In the genomic region with DNA sequence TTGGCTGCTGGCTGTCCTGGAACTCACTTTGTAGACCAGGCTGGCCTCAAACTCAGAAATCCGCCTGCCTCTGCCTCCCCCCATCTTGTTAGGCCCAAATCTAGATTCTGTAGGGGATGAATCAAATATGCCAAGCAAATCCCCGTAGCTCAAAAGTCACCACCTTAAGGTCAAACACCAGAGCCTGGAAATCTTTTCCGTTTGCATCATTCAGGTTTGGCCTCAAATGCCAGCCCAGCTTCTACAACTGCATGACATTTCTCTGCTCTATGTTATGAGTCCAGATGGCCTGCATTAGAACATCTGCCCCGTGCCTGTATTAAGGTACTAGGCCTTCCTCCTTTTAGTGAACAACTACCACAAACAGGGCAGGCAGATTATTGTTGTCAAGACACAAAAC, we compare ENCODE assay signal across 13 mouse cellular contexts. TPM values are rescaled to one million over a fixed set of nuclear protein-coding genes. Genes with fewer than 3 reads are reported as not detected.
DNase-seq lines count a peak whose midpoint lies in the region; ATAC-seq and TF ChIP-seq lines count a peak whose summit lies in the region.
"Had no signal": no experiment of that assay in that cellular context is flagged by ENCODE, and none has a peak within 500 bp of the region (broad histone marks: within the 10 kb centered on the region; RNA-seq: fewer than 3 reads in every experiment).

No protein-coding gene starts in this region.

- 0 out of 2 replicates have a peak, but pooled peaks cover 11% of the 10 kb centered on the region for H3K4me1 ChIP-seq in intestine, postnatal 0 days (replicated peaks; ENCODE audit: control insufficient read depth, insufficient read depth, low read length)
- peaks cover 14% of the 10 kb centered on the region for H3K4me1 ChIP-seq in intestine, embryonic 16.5 days (ENCODE audit: control insufficient read depth, insufficient read depth, low read length)
- peaks cover 7% of the 10 kb centered on the region; the same call in 1 of the 2 replicates for H3K4me1 ChIP-seq in stomach, embryonic 14.5 days (ENCODE audit: control insufficient read depth, insufficient read depth, low read length)
- H3K4me1 ChIP-seq in stomach, postnatal 0 days (replicated peaks; ENCODE audit: control insufficient read depth, insufficient read depth), result no peaks in the 10 kb centered on the region
- peaks cover 24% of the 10 kb centered on the region for H3K4me1 ChIP-seq in limb, embryonic 13.5 days

- no peak for TF ChIP-seq EP300 in stomach, postnatal 0 days (optimal IDR thresholded peaks at IDR 0.05)

- ATAC-seq in intestine, postnatal 0 days, result no peak
- no peak for ATAC-seq in intestine, embryonic 16.5 days
- ATAC-seq in stomach, embryonic 14.5 days (ENCODE audit: insufficient number of reproducible peaks, insufficient read depth, low FRiP score, low read depth), result no peak
- no peak for ATAC-seq in stomach, postnatal 0 days (ENCODE audit: low FRiP score, low TSS enrichment)
- ATAC-seq in limb, embryonic 13.5 days (ENCODE audit: low FRiP score, low read depth), result no peak
- ATAC-seq: hindbrain, embryonic 16.5 days had no signal

- H3K4me3 ChIP-seq in intestine, postnatal 0 days (ENCODE audit: low read depth, low read length), result no peak overlapping the region
- no peak overlapping the region for H3K4me3 ChIP-seq in intestine, embryonic 16.5 days (ENCODE audit: low read length)
- no peak overlapping the region for H3K4me3 ChIP-seq in stomach, embryonic 14.5 days (ENCODE audit: low read depth, low read length)
- H3K4me3 ChIP-seq in stomach, postnatal 0 days (ENCODE audit: low read depth, low read length), result no peak overlapping the region
- H3K4me3 ChIP-seq in limb, embryonic 13.5 days, result no peak overlapping the region

- peak overlapping the region; percentile 9; the same call in 1 of the 2 replicates for H3K27ac ChIP-seq in intestine, postnatal 0 days (ENCODE audit: low read depth, low read length)
- H3K27ac ChIP-seq in intestine, embryonic 16.5 days (ENCODE audit: low read length), result no peak overlapping the region
- no peak overlapping the region for H3K27ac ChIP-seq in stomach, embryonic 14.5 days (ENCODE audit: low read length)
- no peak overlapping the region for H3K27ac ChIP-seq in stomach, postnatal 0 days (replicated peaks)
- H3K27ac ChIP-seq in limb, embryonic 13.5 days, result no peak overlapping the region
- H3K27ac ChIP-seq: midbrain, embryonic 10.5 days had no signal

- 79% methylated on average over 4 of the region's 4 CpGs for WGBS in intestine, postnatal 0 days
- 86% methylated on average over 4 of the region's 4 CpGs for WGBS in intestine, embryonic 16.5 days
- WGBS in stomach, embryonic 14.5 days, result 84% methylated on average over 4 of the region's 4 CpGs
- WGBS in stomach, postnatal 0 days, result 69% methylated on average over 4 of the region's 4 CpGs
- 70% methylated on average over 4 of the region's 4 CpGs for WGBS in limb, embryonic 13.5 days

- DNase-seq in stomach, postnatal 0 days (ENCODE audit: low spot score), result no peak
- no peak for DNase-seq in urinary bladder, adult 18-20 months (ENCODE audit: low spot score in 2 of 2)
- no peak for DNase-seq in spleen, postnatal 36 days (ENCODE audit: low spot score in 2 of 2)
- DNase-seq: cerebellum, adult 8-10 months; layer of hippocampus, adult 9-11 months; right cerebral cortex, postnatal 14 days; thymus, postnatal 25 days had no signal

- H3K27me3 ChIP-seq in intestine, postnatal 0 days (replicated peaks; ENCODE audit: control insufficient read depth, insufficient read depth, low read length), result no peaks in the 10 kb centered on the region
- H3K27me3 ChIP-seq in intestine, embryonic 16.5 days (replicated peaks; ENCODE audit: control insufficient read depth, insufficient read depth, low read length), result no peaks in the 10 kb centered on the region
- H3K27me3 ChIP-seq in stomach, embryonic 14.5 days (ENCODE audit: control insufficient read depth, insufficient read depth, low read length), result no peaks in the 10 kb centered on the region
- H3K27me3 ChIP-seq in stomach, postnatal 0 days (ENCODE audit: control insufficient read depth, insufficient read depth, low read length), result no peaks in the 10 kb centered on the region
- H3K27me3 ChIP-seq in limb, embryonic 13.5 days, result no peaks in the 10 kb centered on the region

- H3K36me3 ChIP-seq in intestine, postnatal 0 days (ENCODE audit: control insufficient read depth, insufficient read depth), result peaks cover 43% of the 10 kb centered on the region
- H3K36me3 ChIP-seq in intestine, embryonic 16.5 days (ENCODE audit: control insufficient read depth, insufficient read depth, low read length), result peaks cover 16% of the 10 kb centered on the region
- H3K36me3 ChIP-seq in stomach, embryonic 14.5 days (ENCODE audit: control insufficient read depth, insufficient read depth, low read length), result peaks cover 36% of the 10 kb centered on the region
- H3K36me3 ChIP-seq in stomach, postnatal 0 days (ENCODE audit: control insufficient read depth, insufficient read depth, low read length), result peaks cover 26% of the 10 kb centered on the region
- H3K36me3 ChIP-seq in limb, embryonic 13.5 days, result peaks cover 38% of the 10 kb centered on the region

- H3K4me2 ChIP-seq in intestine, postnatal 0 days (replicated peaks; ENCODE audit: low read depth), result no peak overlapping the region
- no peak overlapping the region for H3K4me2 ChIP-seq in intestine, embryonic 16.5 days (ENCODE audit: low read depth, low read length)
- no peak overlapping the region for H3K4me2 ChIP-seq in stomach, embryonic 14.5 days (replicated peaks; ENCODE audit: low read depth, low read length)
- no peak overlapping the region for H3K4me2 ChIP-seq in stomach, postnatal 0 days (replicated peaks; ENCODE audit: low read depth)
- H3K4me2 ChIP-seq in limb, embryonic 13.5 days (replicated peaks), result no peak overlapping the region

- H3K9me3 ChIP-seq in intestine, postnatal 0 days (ENCODE audit: control insufficient read depth), result no peaks in the 10 kb centered on the region
- H3K9me3 ChIP-seq in intestine, embryonic 16.5 days (ENCODE audit: control insufficient read depth, low read length), result no peaks in the 10 kb centered on the region
- no peaks in the 10 kb centered on the region for H3K9me3 ChIP-seq in stomach, embryonic 14.5 days (ENCODE audit: control insufficient read depth, low read depth, low read length)
- H3K9me3 ChIP-seq in stomach, postnatal 0 days (ENCODE audit: control insufficient read depth, low read length), result no peaks in the 10 kb centered on the region
- H3K9me3 ChIP-seq in limb, embryonic 13.5 days, result no peaks in the 10 kb centered on the region
- H3K9me3 ChIP-seq: midbrain, embryonic 10.5 days had no signal

- no peak for TF ChIP-seq CTCF in intestine, postnatal 0 days (IDR thresholded peaks at IDR 0.05; ENCODE audit: low read depth)
- TF ChIP-seq CTCF in stomach, postnatal 0 days (IDR thresholded peaks at IDR 0.05; ENCODE audit: low read depth), result no peak

- peak overlapping the region; percentile 19; the same call in 1 of the 2 replicates for H3K9ac ChIP-seq in intestine, postnatal 0 days (ENCODE audit: low read depth, low read length)
- no peak overlapping the region for H3K9ac ChIP-seq in intestine, embryonic 16.5 days (ENCODE audit: low read depth, low read length)
- H3K9ac ChIP-seq in stomach, embryonic 14.5 days (replicated peaks; ENCODE audit: low read depth, low read length), result 0 out of 2 replicates have a peak overlapping the region, but pooled peaks have one; percentile 18
- H3K9ac ChIP-seq in stomach, postnatal 0 days (ENCODE audit: low read length), result no peak overlapping the region
- H3K9ac ChIP-seq in limb, embryonic 13.5 days, result peak overlapping the region; percentile 97

RNA-seq across cellular contexts. Expression of gene Rpl34, which starts 2.5 kb away (rescaled TPM):
- polyA plus RNA-seq in intestine, postnatal 0 days (2015; fragmentation: Nextera tagmentation; extraction: Ambion mirVana), result 579 and 584 TPM in 2 replicates
- 753 and 810 TPM in 2 replicates for polyA plus RNA-seq in intestine, embryonic 16.5 days (2015; fragmentation: Nextera tagmentation; extraction: Ambion mirVana)
- polyA plus RNA-seq in stomach, embryonic 14.5 days (2014; fragmentation: Nextera tagmentation; extraction: Ambion mirVana), result 1,021 and 1,133 TPM in 2 replicates
- 793 and 825 TPM in 2 replicates for polyA plus RNA-seq in stomach, postnatal 0 days (2015; fragmentation: Nextera tagmentation; extraction: Ambion mirVana)
- 877 and 879 TPM in 2 replicates for polyA plus RNA-seq in limb, embryonic 13.5 days (2015; fragmentation: Nextera tagmentation; extraction: Ambion mirVana)

RNA-seq across cellular contexts. Expression of gene Ostc, which starts 18.4 kb away (rescaled TPM):
- polyA plus RNA-seq in intestine, postnatal 0 days (2015; fragmentation: Nextera tagmentation; extraction: Ambion mirVana), result 259 and 278 TPM in 2 replicates
- 390 and 398 TPM in 2 replicates for polyA plus RNA-seq in intestine, embryonic 16.5 days (2015; fragmentation: Nextera tagmentation; extraction: Ambion mirVana)
- 374 and 385 TPM in 2 replicates for polyA plus RNA-seq in stomach, embryonic 14.5 days (2014; fragmentation: Nextera tagmentation; extraction: Ambion mirVana)
- polyA plus RNA-seq in stomach, postnatal 0 days (2015; fragmentation: Nextera tagmentation; extraction: Ambion mirVana), result 283 and 300 TPM in 2 replicates
- 480 and 491 TPM in 2 replicates for polyA plus RNA-seq in limb, embryonic 13.5 days (2015; fragmentation: Nextera tagmentation; extraction: Ambion mirVana)

Comparison
In these comparisons a context has a peak if more than half of its experiments do, and no peak if none do; other contexts are left out.
1. H3K9ac ChIP-seq: peak in intestine, postnatal 0 days (single experiment), stomach, embryonic 14.5 days (single experiment) and limb, embryonic 13.5 days (single experiment); none in intestine, embryonic 16.5 days (single experiment) and stomach, postnatal 0 days (single experiment).